Mouse (Mus musculus) kidney, embryonic 16.5 days (tissue): Measurements from ENCODE around the gene Mthfd2l. TPM values are rescaled to one million over a fixed set of nuclear protein-coding genes. Genes with fewer than 3 reads are reported as not detected.

Experiments used
- ATAC-seq: fragments of 200-750 bp; cut with Nextera tagmentation; 2 replicates; pipeline ENCODE4 v1.8.0; 2017; ENCODE audit warnings: moderate TSS enrichment; ENCODE audit not compliant: low FRiP score, low TSS enrichment
- H3K27ac ChIP-seq: fragments of 300-500 bp; sonication (generic); 2 replicates; pipeline ENCODE4 v1.5.1; 2014; ENCODE audit warnings: low read length
- H3K27me3 ChIP-seq: fragments of 300-500 bp; sonication (generic); 2 replicates; pipeline ENCODE4 v1.6.1; 2014; ENCODE audit warnings: low read length, control low read depth, mixed read lengths; ENCODE audit not compliant: insufficient read depth
- H3K36me3 ChIP-seq: fragments of 300-500 bp; sonication (generic); 2 replicates; pipeline ENCODE4 v1.6.1; 2014; ENCODE audit warnings: low read length, control low read depth, mixed read lengths; ENCODE audit not compliant: insufficient read depth
- H3K4me1 ChIP-seq: fragments of 300-500 bp; sonication (generic); 2 replicates; pipeline ENCODE4 v1.6.1; 2014; ENCODE audit warnings: low read length, control low read depth, mixed read lengths; ENCODE audit not compliant: insufficient read depth
- H3K4me2 ChIP-seq: fragments of 300-500 bp; sonication (generic); replicated peaks from 2 replicates; pipeline ENCODE4 v1.6.1; 2014; ENCODE audit warnings: low read depth, low read length
- H3K4me3 ChIP-seq: fragments of 300-500 bp; sonication (generic); 2 replicates; pipeline ENCODE4 v1.5.1; 2014; ENCODE audit warnings: mild to moderate bottlenecking, low read length
- H3K9ac ChIP-seq: fragments of 300-500 bp; sonication (generic); replicated peaks from 2 replicates; pipeline ENCODE4 v1.6.1; 2014; ENCODE audit warnings: low read length
- H3K9me3 ChIP-seq: fragments of 300-500 bp; sonication (generic); 2 replicates; pipeline ENCODE4 v1.6.1; 2016; ENCODE audit warnings: low read length, control low read depth
- WGBS: fragments of 180-500 bp; shearing (Covaris S2); extraction: QIAGEN DNeasy Blood & Tissue Kit; methylation state at CpG from one replicate; pipeline ENCODE4 v1.1.7; 2014; 5-methylcytosine and 5-hydroxymethylcytosine counted together
- polyA plus RNA-seq: library from polyadenylated mRNA; unstranded; fragments of >200 nt; fragmentation: Nextera tagmentation; extraction: Ambion mirVana; gene quantifications from 2 replicates; pipeline ENCODE4 v1.2.1, GENCODE M21; 2015

The Mthfd2l gene
- polyA plus RNA-seq, 1 experiment from 2014 or later, result 41.5 TPM

DNA sequence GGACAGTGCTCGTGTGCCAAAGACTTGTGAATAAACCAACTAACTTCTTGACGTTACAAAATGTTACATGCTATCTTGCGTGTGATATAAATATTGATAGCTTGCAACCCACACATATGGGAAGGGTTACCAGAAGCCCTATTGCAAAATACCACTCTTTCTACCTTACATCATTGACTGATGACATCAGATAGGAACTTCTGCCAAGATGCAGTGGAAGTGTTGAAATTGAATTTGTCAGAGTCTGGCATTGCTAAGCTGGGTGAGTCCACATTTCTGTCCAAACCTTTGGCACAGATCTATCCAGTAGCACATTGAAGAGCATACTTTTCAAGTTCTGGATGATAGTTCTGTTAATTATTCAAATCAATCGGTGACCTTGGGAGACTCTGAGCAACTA lies 105.7 kb downstream of the Mthfd2l start:
- no peaks in the 10 kb centered on the region for H3K36me3 ChIP-seq
- H3K4me3 ChIP-seq, result no peak overlapping the region
- no peak overlapping the region for H3K4me2 ChIP-seq
- no peaks in the 10 kb centered on the region for H3K9me3 ChIP-seq
- peaks cover 5% of the 10 kb centered on the region; the same call in 1 of the 2 replicates for H3K4me1 ChIP-seq
- H3K27me3 ChIP-seq, result no peaks in the 10 kb centered on the region
- no peak for ATAC-seq
- no peak overlapping the region for H3K9ac ChIP-seq
- WGBS, result 87% methylated on average over 4 of the region's 4 CpGs
- no peak overlapping the region for H3K27ac ChIP-seq

DNA sequence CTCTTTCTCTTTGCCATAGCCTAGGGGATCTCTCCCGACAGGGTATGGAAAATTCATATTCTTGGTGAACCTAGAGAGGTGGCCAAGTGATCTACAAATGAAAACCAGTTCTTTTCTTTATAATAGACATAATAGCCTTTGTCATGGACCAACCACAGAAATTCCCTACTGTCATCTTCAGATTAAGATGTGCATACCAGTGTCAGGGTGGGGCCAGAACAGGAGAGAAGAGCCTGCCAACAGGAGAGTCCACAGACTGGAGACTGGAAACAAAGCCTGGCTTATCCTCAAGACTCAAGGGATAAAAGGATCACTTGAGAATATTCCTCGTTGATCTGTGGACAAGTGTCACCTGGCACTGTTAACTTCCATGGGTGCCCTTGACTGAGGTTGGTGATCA lies 106.8 kb downstream of the Mthfd2l start:
- 88% methylated on average over 2 of the region's 2 CpGs for WGBS
- H3K4me3 ChIP-seq, result no peak overlapping the region

DNA sequence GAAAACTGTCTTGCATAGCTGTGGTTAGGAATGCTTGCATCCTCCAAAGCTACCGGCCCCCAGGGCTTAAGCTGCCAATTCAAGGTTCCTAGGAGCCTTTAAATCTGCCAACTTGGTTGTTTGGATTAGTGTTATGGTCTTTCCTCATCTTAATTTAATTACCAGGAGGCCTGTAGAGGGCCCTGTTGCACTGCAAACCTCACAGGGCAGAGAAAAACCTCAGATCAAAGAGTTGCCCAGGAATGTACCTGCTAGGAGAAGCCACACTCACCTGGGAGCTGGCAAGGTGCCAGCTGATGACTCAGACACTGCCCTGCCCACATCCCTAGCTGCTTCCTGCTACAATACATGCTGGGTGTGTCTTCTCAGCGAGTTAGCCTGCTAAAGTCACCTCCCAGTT lies 107.6 kb downstream of the Mthfd2l start:
- Histone ChIP-seq H3K36me3 (no peaks in the 10 kb centered on the region), H3K27me3 (no peaks in the 10 kb centered on the region), H3K4me1 (peaks cover 5% of the 10 kb centered on the region; the same call in 1 of the 2 replicates), H3K4me3 (no peak overlapping the region), H3K27ac (no peak overlapping the region), H3K9me3 (no peaks in the 10 kb centered on the region), H3K4me2 (no peak overlapping the region), H3K9ac (no peak overlapping the region)
- peak; percentile 71 for ATAC-seq
- WGBS, result 5% methylated on average over 2 of the region's 2 CpGs

More for the DNA sequence above, 106.8 kb downstream of the Mthfd2l start:
- H3K36me3 ChIP-seq, result no peaks in the 10 kb centered on the region
- H3K27me3 ChIP-seq, result no peaks in the 10 kb centered on the region
- H3K27ac ChIP-seq, result no peak overlapping the region
- no peaks in the 10 kb centered on the region for H3K9me3 ChIP-seq
- H3K9ac ChIP-seq, result no peak overlapping the region
- peaks cover 5% of the 10 kb centered on the region; the same call in 1 of the 2 replicates for H3K4me1 ChIP-seq
- no peak for ATAC-seq
- no peak overlapping the region for H3K4me2 ChIP-seq

DNA sequence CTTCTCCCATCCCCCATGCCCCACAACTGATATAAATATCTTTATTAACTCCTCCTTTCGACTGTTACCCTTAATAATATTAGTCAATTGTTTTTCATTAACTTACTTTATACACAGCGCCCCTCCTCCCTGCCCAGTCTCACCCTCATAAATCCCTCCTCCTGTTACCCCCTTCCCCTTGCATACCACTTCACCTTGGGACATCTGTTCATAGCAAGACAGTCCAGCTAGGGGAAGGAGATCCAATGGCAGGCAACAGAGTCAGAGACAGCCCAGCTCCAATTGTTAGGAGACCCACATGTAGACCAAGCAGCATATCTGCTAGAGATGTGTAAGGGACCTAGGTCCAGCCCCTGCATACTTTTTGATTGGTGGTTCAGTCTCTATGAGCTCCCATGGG lies 108.0 kb downstream of the Mthfd2l start:
- Histone ChIP-seq H3K27me3 (no peaks in the 10 kb centered on the region), H3K9ac (no peak overlapping the region), H3K9me3 (no peaks in the 10 kb centered on the region), H3K4me3 (no peak overlapping the region), H3K4me2 (no peak overlapping the region), H3K36me3 (no peaks in the 10 kb centered on the region), H3K27ac (no peak overlapping the region), H3K4me1 (peaks cover 5% of the 10 kb centered on the region; the same call in 1 of the 2 replicates)
- no peak for ATAC-seq
- WGBS, result 63% methylated on average over 2 of the region's 2 CpGs

DNA sequence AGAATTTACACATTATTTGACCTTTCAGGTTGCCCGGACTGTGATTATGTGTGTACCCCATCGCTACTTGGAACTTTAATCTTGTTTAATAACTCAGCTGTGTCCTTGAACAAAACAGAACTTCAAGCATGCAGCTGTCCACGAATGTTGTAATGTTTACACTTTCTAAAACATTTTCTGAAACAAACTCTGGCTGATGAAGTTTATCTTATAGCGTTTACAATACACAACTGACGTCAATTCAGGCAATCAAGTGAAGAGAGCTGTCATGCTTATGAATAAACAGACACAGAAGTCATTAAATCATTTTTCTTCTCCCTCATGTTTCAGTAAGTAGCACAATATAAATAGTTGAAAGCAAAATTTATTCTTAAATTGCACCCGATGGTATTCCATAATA lies 117.1 kb downstream of the Mthfd2l start:
- ATAC-seq, result no peak
- Histone ChIP-seq H3K27me3 (no peaks in the 10 kb centered on the region), H3K4me3 (no peak overlapping the region), H3K9ac (no peak overlapping the region), H3K36me3 (no peaks in the 10 kb centered on the region), H3K27ac (no peak overlapping the region), H3K9me3 (no peaks in the 10 kb centered on the region), H3K4me2 (no peak overlapping the region), H3K4me1 (no peaks in the 10 kb centered on the region)
- WGBS, result 67% methylated on average over 6 of the region's 6 CpGs

DNA sequence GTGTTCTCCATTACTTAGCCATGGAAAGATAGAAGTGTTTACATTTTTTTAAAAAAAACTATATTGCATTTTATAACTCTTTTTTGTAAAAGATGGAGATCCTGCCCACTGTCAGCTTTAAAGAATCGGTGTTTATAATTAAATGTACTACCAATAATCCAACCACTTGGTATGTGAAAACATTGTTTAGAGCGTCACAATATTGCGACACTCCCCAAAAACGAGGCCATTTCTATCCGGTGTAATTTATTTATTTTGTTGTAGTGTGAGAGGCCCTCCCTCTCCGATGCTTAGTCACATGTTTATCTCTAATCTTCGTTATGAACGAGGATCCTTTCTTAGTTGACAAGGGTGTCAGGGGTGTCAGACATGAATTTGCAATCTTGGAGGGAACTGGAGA lies 117.5 kb downstream of the Mthfd2l start:
- 86% methylated on average over 8 of the region's 8 CpGs for WGBS
- ATAC-seq, result no peak
- no peaks in the 10 kb centered on the region for H3K9me3 ChIP-seq
- H3K4me2 ChIP-seq, result no peak overlapping the region
- H3K9ac ChIP-seq, result no peak overlapping the region
- no peak overlapping the region for H3K27ac ChIP-seq
- no peaks in the 10 kb centered on the region for H3K4me1 ChIP-seq
- no peaks in the 10 kb centered on the region for H3K27me3 ChIP-seq
- no peaks in the 10 kb centered on the region for H3K36me3 ChIP-seq
- H3K4me3 ChIP-seq, result no peak overlapping the region

Other genes starting within 250 kb of the Mthfd2l start
- 0.14 TPM in 1 of 2 replicates, not detected in the other for gene Cxcl5, start 171.8 kb upstream of the Mthfd2l start, polyA plus RNA-seq
- gene Ppbp, start 162.6 kb upstream of the Mthfd2l start, polyA plus RNA-seq, result 1.5 and 1.9 TPM in 2 replicates
- gene Pf4, start 158.7 kb upstream of the Mthfd2l start, polyA plus RNA-seq, result 39.7 and 44.8 TPM in 2 replicates
- gene Cxcl3, start 145.0 kb upstream of the Mthfd2l start, polyA plus RNA-seq, result not detected in 2 replicates
- 0.61 TPM in 1 of 2 replicates, not detected in the other for gene Cxcl15, start 136.6 kb upstream of the Mthfd2l start, polyA plus RNA-seq
- 0.75 and 1.5 TPM in 2 replicates for gene Cxcl1, start 39.9 kb upstream of the Mthfd2l start, polyA plus RNA-seq
- gene Cxcl2, start 27.2 kb upstream of the Mthfd2l start, polyA plus RNA-seq, result 0.10 TPM in 1 of 2 replicates, not detected in the other
- 0.09 and 0.11 TPM in 2 replicates for gene Epgn, start 96.3 kb downstream of the Mthfd2l start, polyA plus RNA-seq
- gene Ereg, start 143.5 kb downstream of the Mthfd2l start, polyA plus RNA-seq, result not detected in 2 replicates
- gene Areg, start 208.5 kb downstream of the Mthfd2l start, polyA plus RNA-seq, result 0.19 and 0.39 TPM in 2 replicates